Mouse (Mus musculus): ENCODE data around the gene Dennd1c. TPM values are rescaled to one million over a fixed set of nuclear protein-coding genes. Genes with fewer than 3 reads are reported as not detected.
"Not testable (repeated sequence)": the region's sequence is repeated elsewhere in the genome, so short reads cannot be mapped to it uniquely, and the experiment has no call there.

Dennd1c gene
- polyA plus RNA-seq, 1 experiment from 2014 or later = 3.4 TPM

- no peaks in the 10 kb centered on the region for H3K4me1 ChIP-seq (ENCODE audit: control insufficient read depth, insufficient read depth, low read length)
- peak overlapping the region; percentile 87 for H3K4me2 ChIP-seq (replicated peaks; ENCODE audit: low read depth, low read length)
- H3K36me3 ChIP-seq (ENCODE audit: control insufficient read depth, insufficient read depth, low read length) = no peaks in the 10 kb centered on the region
- H3K27me3 ChIP-seq (ENCODE audit: control insufficient read depth, insufficient read depth, low read length) = peaks cover 24% of the 10 kb centered on the region
- no peak overlapping the region for H3K9ac ChIP-seq (ENCODE audit: low read depth, low read length)
- peak overlapping the region; percentile 84 for H3K4me3 ChIP-seq (ENCODE audit: low read length)
- no peak overlapping the region; the same call in 1 of the 2 replicates for H3K27ac ChIP-seq (ENCODE audit: low read depth, low read length)
- WGBS = 35% methylated on average over 10 of the region's 10 CpGs
- H3K9me3 ChIP-seq (ENCODE audit: control insufficient read depth, low read length) = no peaks in the 10 kb centered on the region
- ATAC-seq (ENCODE audit: low FRiP score, low TSS enrichment) = no peak
Observed at GRCm38 (mm10) chr17:57061069-57061468, 17.2 kb downstream of the Dennd1c start.

- Histone ChIP-seq H3K27ac (ENCODE audit: low read depth, low read length) (peak overlapping the region; percentile 71; the same call in 1 of the 2 replicates), H3K9ac (ENCODE audit: low read depth, low read length) (peak overlapping the region; percentile 77; the same call in 1 of the 2 replicates), H3K27me3 (ENCODE audit: control insufficient read depth, insufficient read depth, low read length) (peaks cover 24% of the 10 kb centered on the region), H3K36me3 (ENCODE audit: control insufficient read depth, insufficient read depth, low read length) (no peaks in the 10 kb centered on the region), H3K4me1 (ENCODE audit: control insufficient read depth, insufficient read depth, low read length) (no peaks in the 10 kb centered on the region), H3K9me3 (ENCODE audit: control insufficient read depth, low read length) (no peaks in the 10 kb centered on the region), H3K4me2 (replicated peaks; ENCODE audit: low read depth, low read length) (peak overlapping the region; percentile 87), H3K4me3 (ENCODE audit: low read length) (peak overlapping the region; percentile 84)
- WGBS = under 1% methylated on average over 44 of the region's 44 CpGs
- ATAC-seq (ENCODE audit: low FRiP score, low TSS enrichment) = peak; percentile 87
Observed at GRCm38 (mm10) chr17:57060231-57060801, 18.0 kb downstream of the Dennd1c start.

- Histone ChIP-seq H3K36me3 (ENCODE audit: control insufficient read depth, insufficient read depth, low read length) (no peaks in the 10 kb centered on the region), H3K4me2 (replicated peaks; ENCODE audit: low read depth, low read length) (peak within 1 kb of the TSS; percentile 87), H3K27me3 (ENCODE audit: control insufficient read depth, insufficient read depth, low read length) (peaks cover 24% of the 10 kb centered on the region), H3K9ac (ENCODE audit: low read depth, low read length) (peak within 1 kb of the TSS; percentile 77), H3K9me3 (ENCODE audit: control insufficient read depth, low read length) (no peaks in the 10 kb centered on the region), H3K27ac (ENCODE audit: low read depth, low read length) (peak within 1 kb of the TSS; percentile 71; the same call in 1 of the 2 replicates), H3K4me3 (ENCODE audit: low read length) (peak within 1 kb of the TSS; percentile 84), H3K4me1 (ENCODE audit: control insufficient read depth, insufficient read depth, low read length) (no peaks in the 10 kb centered on the region)
- peak; percentile 59 for ATAC-seq (ENCODE audit: low FRiP score, low TSS enrichment)
- under 1% methylated on average over 24 of the region's 45 CpGs for whole genome bisulfite sequencing
Observed at GRCm38 (mm10) chr17:57059486-57059977, 18.8 kb downstream of the Dennd1c start, which contains the start of gene Slc25a23. Gene Slc25a23 (minus strand): TSS chr17:57059863.

GRCm38 (mm10) chr17:57058891-57059485 is 19.3 kb downstream of the Dennd1c start, which contains the start of gene Crb3:
Gene Crb3 (plus strand): TSS chr17:57059105.
- Histone ChIP-seq H3K27me3 (ENCODE audit: control insufficient read depth, insufficient read depth, low read length) (peaks cover 24% of the 10 kb centered on the region), H3K4me1 (ENCODE audit: control insufficient read depth, insufficient read depth, low read length) (no peaks in the 10 kb centered on the region), H3K4me3 (ENCODE audit: low read length) (peak within 1 kb of the TSS; percentile 84), H3K27ac (ENCODE audit: low read depth, low read length) (peak within 1 kb of the TSS; percentile 37; the same call in 1 of the 2 replicates), H3K9ac (ENCODE audit: low read depth, low read length) (peak within 1 kb of the TSS; percentile 77), H3K36me3 (ENCODE audit: control insufficient read depth, insufficient read depth, low read length) (no peaks in the 10 kb centered on the region), H3K9me3 (ENCODE audit: control insufficient read depth, low read length) (no peaks in the 10 kb centered on the region), H3K4me2 (replicated peaks; ENCODE audit: low read depth, low read length) (peak within 1 kb of the TSS; percentile 87)
- 0% methylated on average over 13 of the region's 22 CpGs for WGBS
- 0 out of 2 replicates have a peak, but pooled peaks have one; percentile 2 for ATAC-seq (ENCODE audit: low FRiP score, low TSS enrichment)

- Histone ChIP-seq H3K4me1 (ENCODE audit: control insufficient read depth, insufficient read depth, low read length) (no peaks in the 10 kb centered on the region), H3K27ac (ENCODE audit: low read depth, low read length) (no peak overlapping the region), H3K9ac (ENCODE audit: low read depth, low read length) (no peak overlapping the region), H3K4me3 (ENCODE audit: low read length) (no peak overlapping the region), H3K27me3 (ENCODE audit: control insufficient read depth, insufficient read depth, low read length) (peaks cover 4% of the 10 kb centered on the region; the same call in 1 of the 2 replicates), H3K4me2 (replicated peaks; ENCODE audit: low read depth, low read length) (no peak overlapping the region), H3K9me3 (ENCODE audit: control insufficient read depth, low read length) (no peaks in the 10 kb centered on the region), H3K36me3 (ENCODE audit: control insufficient read depth, insufficient read depth, low read length) (peaks cover 10% of the 10 kb centered on the region; the same call in 1 of the 2 replicates)
- 82% methylated on average over 3 of the region's 3 CpGs for whole genome bisulfite sequencing
- no peak for ATAC-seq (ENCODE audit: low FRiP score, low TSS enrichment)
Observed at GRCm38 (mm10) chr17:57056246-57056645, 22.1 kb downstream of the Dennd1c start.

- 86% methylated on average over 4 of the region's 4 CpGs for WGBS
- ATAC-seq (ENCODE audit: low FRiP score, low TSS enrichment); H3K27ac ChIP-seq (ENCODE audit: low read depth, low read length); H3K4me3 ChIP-seq (ENCODE audit: low read length); H3K27me3 ChIP-seq (ENCODE audit: control insufficient read depth, insufficient read depth, low read length); H3K9me3 ChIP-seq (ENCODE audit: control insufficient read depth, low read length); H3K4me2 ChIP-seq (replicated peaks; ENCODE audit: low read depth, low read length); H3K9ac ChIP-seq (ENCODE audit: low read depth, low read length); H3K4me1 ChIP-seq (ENCODE audit: control insufficient read depth, insufficient read depth, low read length): not testable (repeated sequence)
- H3K36me3 ChIP-seq (ENCODE audit: control insufficient read depth, insufficient read depth, low read length) = peaks cover 11% of the 10 kb centered on the region; the same call in 1 of the 2 replicates
Observed at GRCm38 (mm10) chr17:57051679-57052078, 26.6 kb downstream of the Dennd1c start.

GRCm38 (mm10) chr17:57048816-57049215 is 29.5 kb downstream of the Dennd1c start:
- Histone ChIP-seq H3K9me3 (ENCODE audit: control insufficient read depth, low read length) (no peaks in the 10 kb centered on the region), H3K9ac (ENCODE audit: low read depth, low read length) (no peak overlapping the region), H3K4me1 (ENCODE audit: control insufficient read depth, insufficient read depth, low read length) (no peaks in the 10 kb centered on the region), H3K36me3 (ENCODE audit: control insufficient read depth, insufficient read depth, low read length) (peaks cover 11% of the 10 kb centered on the region; the same call in 1 of the 2 replicates), H3K27ac (ENCODE audit: low read depth, low read length) (no peak overlapping the region), H3K4me2 (replicated peaks; ENCODE audit: low read depth, low read length) (no peak overlapping the region), H3K4me3 (ENCODE audit: low read length) (no peak overlapping the region), H3K27me3 (ENCODE audit: control insufficient read depth, insufficient read depth, low read length) (no peaks in the 10 kb centered on the region)
- no peak for ATAC-seq (ENCODE audit: low FRiP score, low TSS enrichment)
- 86% methylated on average over 3 of the region's 3 CpGs for WGBS

GRCm38 (mm10) chr17:57047406-57047805 is 30.9 kb downstream of the Dennd1c start:
- Histone ChIP-seq H3K4me1 (ENCODE audit: control insufficient read depth, insufficient read depth, low read length) (no peaks in the 10 kb centered on the region), H3K4me3 (ENCODE audit: low read length) (no peak overlapping the region), H3K9me3 (ENCODE audit: control insufficient read depth, low read length) (no peaks in the 10 kb centered on the region), H3K27me3 (ENCODE audit: control insufficient read depth, insufficient read depth, low read length) (no peaks in the 10 kb centered on the region), H3K36me3 (ENCODE audit: control insufficient read depth, insufficient read depth, low read length) (peaks cover 6% of the 10 kb centered on the region; the same call in 1 of the 2 replicates), H3K4me2 (replicated peaks; ENCODE audit: low read depth, low read length) (no peak overlapping the region), H3K9ac (ENCODE audit: low read depth, low read length) (no peak overlapping the region), H3K27ac (ENCODE audit: low read depth, low read length) (no peak overlapping the region)
- 38% methylated on average over 5 of the region's 5 CpGs for WGBS
- peak; percentile 28 for ATAC-seq (ENCODE audit: low FRiP score, low TSS enrichment)

GRCm38 (mm10) chr17:57041554-57041953 is 36.8 kb downstream of the Dennd1c start, which contains the start of gene Slc25a41:
Gene Slc25a41 (minus strand): TSS chr17:57041654.
- H3K36me3 ChIP-seq (ENCODE audit: control insufficient read depth, insufficient read depth, low read length) = no peaks in the 10 kb centered on the region; the same call in 1 of the 2 replicates
- ATAC-seq (ENCODE audit: low FRiP score, low TSS enrichment) = no peak
- no peaks in the 10 kb centered on the region for H3K27me3 ChIP-seq (ENCODE audit: control insufficient read depth, insufficient read depth, low read length)
- H3K4me2 ChIP-seq (replicated peaks; ENCODE audit: low read depth, low read length) = no peak within 1 kb of the TSS
- H3K9ac ChIP-seq (ENCODE audit: low read depth, low read length) = no peak within 1 kb of the TSS
- WGBS = 81% methylated on average over 8 of the region's 8 CpGs
- no peak within 1 kb of the TSS for H3K4me3 ChIP-seq (ENCODE audit: low read length)
- H3K9me3 ChIP-seq (ENCODE audit: control insufficient read depth, low read length) = no peaks in the 10 kb centered on the region
- no peaks in the 10 kb centered on the region for H3K4me1 ChIP-seq (ENCODE audit: control insufficient read depth, insufficient read depth, low read length)
- H3K27ac ChIP-seq (ENCODE audit: low read depth, low read length) = no peak within 1 kb of the TSS
